Mouse (Mus musculus): ENCODE results near the gene Kif1a. TPM values are rescaled to one million over a fixed set of nuclear protein-coding genes. Genes with fewer than 3 reads are reported as not detected.

Kif1a gene
- total and polyA plus RNA-seq, 3 experiments = not detected

DNA sequence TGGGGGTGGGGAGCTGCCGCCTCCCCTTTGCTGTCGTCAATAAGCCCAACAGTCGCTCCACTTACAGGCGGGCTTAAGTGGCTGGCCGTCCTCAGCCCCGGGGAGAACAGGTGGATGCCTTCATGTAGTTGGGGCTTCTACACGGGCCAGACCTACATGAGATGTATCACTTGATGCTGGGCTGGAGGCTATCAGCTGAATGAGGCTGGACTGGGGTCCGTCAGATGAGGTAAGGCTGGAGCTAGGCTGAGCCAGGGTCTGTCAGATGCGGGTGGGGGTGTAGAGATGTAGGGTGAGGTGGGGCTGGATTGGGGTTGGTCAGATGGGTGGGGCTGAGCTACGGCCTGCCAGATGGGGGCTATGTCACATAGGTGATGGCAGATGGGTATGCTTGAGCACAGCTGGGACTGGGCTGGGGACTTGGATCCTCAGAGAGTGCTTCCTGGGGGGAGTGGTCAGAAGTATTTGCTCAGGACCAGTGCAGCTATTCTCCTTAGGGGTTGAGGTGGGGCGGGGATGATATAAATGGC, 122.6 kb downstream of the Kif1a start:
- Histone ChIP-seq H3K27ac (ENCODE audit: control insufficient read depth, low read depth, low read length) (no peak overlapping the region), H3K36me3 (ENCODE audit: control insufficient read depth in 1 of 2, insufficient read depth in 2 of 2, low read length in 2 of 2) (no peaks in the 10 kb centered on the region), H3K79me2 (ENCODE audit: control insufficient read depth, insufficient read depth, low read length, poor library complexity) (no peaks in the 10 kb centered on the region), H3K27me3 (ENCODE audit: control insufficient read depth in 1 of 2, insufficient read depth in 2 of 2, low read length in 2 of 2) (peaks cover 0 to 1% of the 10 kb centered on the region in 2 experiments; a peak in 1 of 4 replicates), H3K9me3 (replicated peaks; ENCODE audit: insufficient read depth, low read length) (no peaks in the 10 kb centered on the region), H3K9ac (ENCODE audit: control insufficient read depth, low read depth, low read length, poor library complexity, severe bottlenecking) (no peak overlapping the region), H3K4me1 (ENCODE audit: control insufficient read depth in 1 of 2, insufficient read depth in 2 of 2, low read length in 2 of 2) (no peaks in the 10 kb centered on the region), H3K4me3 (ENCODE audit: control insufficient read depth in 1 of 2, insufficient read depth in 1 of 2, low read depth in 2 of 2, low read length in 2 of 2) (no peak overlapping the region)
- DNase-seq (ENCODE audit: low read depth, low spot score) = no peak
- TF ChIP-seq E2F4 (IDR thresholded peaks at IDR 0.05; ENCODE audit: borderline replicate concordance, low read depth, low read length) (no peak), EP300 (IDR thresholded peaks at IDR 0.05; ENCODE audit: low read depth in 1 of 2, low read length in 2 of 2) (no peak), MAZ (IDR thresholded peaks at IDR 0.05; ENCODE audit: low read depth, low read length) (no peak), MAX (IDR thresholded peaks at IDR 0.05; ENCODE audit: low read length) (no peak), TBP (IDR thresholded peaks at IDR 0.05; ENCODE audit: low read depth, low read length) (no peak), NRF1 (IDR thresholded peaks at IDR 0.05; ENCODE audit: insufficient read depth, low read depth, low read length, poor library complexity, severe bottlenecking) (no peak), JUND (IDR thresholded peaks at IDR 0.05; ENCODE audit: low read depth, low read length) (no peak), MEF2A (IDR thresholded peaks at IDR 0.05; ENCODE audit: extremely low read depth, insufficient replicate concordance, low read depth, low read length, poor library complexity, severe bottlenecking) (no peak), ZC3H11A (IDR thresholded peaks at IDR 0.05; ENCODE audit: low read depth, low read length) (no peak), HCFC1 (IDR thresholded peaks at IDR 0.05; ENCODE audit: low read depth, low read length) (no peak), UBTF (IDR thresholded peaks at IDR 0.05; ENCODE audit: borderline replicate concordance, insufficient read depth, low read depth, low read length) (no peak), BHLHE40 (IDR thresholded peaks at IDR 0.05; ENCODE audit: borderline replicate concordance, low read depth, low read length) (no peak), USF2 (IDR thresholded peaks at IDR 0.05; ENCODE audit: borderline replicate concordance in 1 of 2, insufficient read depth in 1 of 2, low read depth in 1 of 2, low read length in 2 of 2) (no peak), MXI1 (IDR thresholded peaks at IDR 0.05; ENCODE audit: low read depth, low read length) (no peak), ZMIZ1 (IDR thresholded peaks at IDR 0.05; ENCODE audit: low read depth, low read length) (no peak)

DNA sequence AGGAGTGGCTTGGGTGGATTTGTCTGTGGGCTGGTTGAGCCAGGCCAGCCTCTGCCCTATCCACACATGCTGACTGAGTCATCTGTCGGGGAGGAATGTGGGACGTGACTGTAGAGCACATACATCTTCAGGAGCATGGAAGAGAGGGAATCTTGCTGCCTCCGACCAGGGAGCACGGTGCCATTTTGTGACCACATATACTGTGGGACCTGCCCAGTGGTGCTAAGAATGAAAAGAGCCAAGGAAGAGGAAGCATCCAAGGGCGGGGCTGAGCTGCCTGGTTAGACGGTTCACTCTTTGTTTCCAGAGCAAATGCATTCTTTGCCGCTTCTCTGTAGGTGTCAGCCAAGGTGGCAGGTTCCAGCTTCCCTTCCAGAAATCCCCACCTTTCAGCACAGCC, 123.1 kb downstream of the Kif1a start:
- DNase-seq (ENCODE audit: low read depth, low spot score) = no peak
- Histone ChIP-seq H3K9ac (ENCODE audit: control insufficient read depth, low read depth, low read length, poor library complexity, severe bottlenecking) (no peak overlapping the region), H3K4me1 (ENCODE audit: control insufficient read depth in 1 of 2, insufficient read depth in 2 of 2, low read length in 2 of 2) (no peaks in the 10 kb centered on the region), H3K79me2 (ENCODE audit: control insufficient read depth, insufficient read depth, low read length, poor library complexity) (no peaks in the 10 kb centered on the region), H3K27me3 (ENCODE audit: control insufficient read depth in 1 of 2, insufficient read depth in 2 of 2, low read length in 2 of 2) (peaks cover 0 to 1% of the 10 kb centered on the region in 2 experiments; a peak in 1 of 4 replicates), H3K4me3 (ENCODE audit: control insufficient read depth in 1 of 2, insufficient read depth in 1 of 2, low read depth in 2 of 2, low read length in 2 of 2) (no peak overlapping the region), H3K27ac (ENCODE audit: control insufficient read depth, low read depth, low read length) (no peak overlapping the region), H3K36me3 (ENCODE audit: control insufficient read depth in 1 of 2, insufficient read depth in 2 of 2, low read length in 2 of 2) (no peaks in the 10 kb centered on the region), H3K9me3 (replicated peaks; ENCODE audit: insufficient read depth, low read length) (no peaks in the 10 kb centered on the region)
- TF ChIP-seq SMC3 (IDR thresholded peaks at IDR 0.05; ENCODE audit: low read depth, low read length) (no peak), ZKSCAN1 (IDR thresholded peaks at IDR 0.05; ENCODE audit: low read depth, low read length) (no peak), POLR2AphosphoS2 (IDR thresholded peaks at IDR 0.05; ENCODE audit: low read length) (no peak)

Data from MEL (cell line).